Mouse (Mus musculus): ENCODE data around the gene Ccdc177. TPM values are rescaled to one million over a fixed set of nuclear protein-coding genes. Genes with fewer than 3 reads are reported as not detected.

Gene Ccdc177
- total RNA-seq (2021) = not detected
- long read RNA-seq, experiment 1 = 0 reads
- long read RNA-seq, experiment 2 = 0 reads

DNA sequence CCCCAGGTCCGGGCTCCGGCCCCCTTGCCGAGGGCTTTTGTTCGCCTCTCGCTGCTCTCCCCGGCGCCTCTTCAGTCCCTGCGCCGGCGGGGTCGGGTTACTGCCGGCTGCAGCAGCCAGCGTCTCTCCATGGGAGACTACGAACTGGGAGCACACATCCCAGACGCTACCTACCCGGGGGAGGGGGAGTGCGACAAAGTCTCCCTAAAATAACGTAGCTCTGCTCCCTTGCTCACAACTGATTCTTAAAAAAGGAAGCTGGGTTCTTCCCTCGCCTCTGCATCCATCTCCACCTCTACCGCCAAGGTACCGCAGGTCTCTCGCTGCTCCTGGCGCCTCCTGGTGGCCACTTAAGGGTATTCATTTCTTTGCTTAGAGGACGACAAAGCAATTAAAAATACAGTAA is at the start of gene Ccdc177:
Gene Ccdc177 (minus strand): TSS at position 292 of the 406 bp plus-strand sequence.
- DNase-seq = peak; percentile 76
- Histone ChIP-seq H3K4me3 (peak within 1 kb of the TSS; percentile 81), H3K27ac (no peak within 1 kb of the TSS)
- intact Hi-C loops (cut with DNase I) = no loop called here
- peak; percentile 88 for TF ChIP-seq CTCF (IDR thresholded peaks at IDR 0.05)

- Histone ChIP-seq H3K4me3 (no peak overlapping the region), H3K27ac (peak overlapping the region; percentile 76)
- intact Hi-C loops (cut with DNase I) = no loop called here
- DNase-seq = no peak
- TF ChIP-seq CTCF (IDR thresholded peaks at IDR 0.05) = no peak
These were observed 49.5 kb upstream of the Ccdc177 start for GRCm38 (mm10) chr12:80810005-80810404.

- TF ChIP-seq CTCF (IDR thresholded peaks at IDR 0.05) = no peak
- intact Hi-C loops (cut with DNase I) = no loop called here
- Histone ChIP-seq H3K4me3 (no peak overlapping the region), H3K27ac (peak overlapping the region; percentile 31; the same call in 1 of the 2 replicates)
- no peak for DNase-seq
These were observed 47.1 kb upstream of the Ccdc177 start for GRCm38 (mm10) chr12:80807451-80808085.

DNA sequence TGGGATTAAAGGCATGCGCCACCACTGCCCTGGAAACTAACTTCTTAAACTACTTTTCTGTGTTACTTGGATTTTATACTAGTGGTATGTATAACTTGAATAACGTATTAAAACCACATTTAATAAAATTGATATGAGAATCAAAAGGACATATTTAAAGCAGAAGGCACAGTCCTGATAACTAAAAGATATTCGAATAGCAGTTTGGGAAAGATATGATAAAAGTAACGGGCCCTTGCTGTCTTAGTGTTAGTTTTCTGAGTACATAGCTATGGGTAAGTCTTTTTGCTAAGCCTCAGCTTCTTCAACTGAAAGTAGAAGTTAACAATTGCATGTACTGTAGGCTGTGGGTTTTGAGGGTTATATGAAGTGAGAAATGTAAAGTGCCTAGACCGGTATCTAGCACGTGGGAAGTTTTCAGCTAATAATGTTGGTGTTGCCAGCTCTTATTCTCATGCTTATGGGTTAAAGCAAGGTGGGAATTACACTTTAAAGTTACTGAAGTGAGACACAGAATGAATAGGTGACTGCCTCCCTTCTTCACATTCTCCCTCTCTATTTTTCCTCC is 44.5 kb upstream of the Ccdc177 start:
- H3K27ac ChIP-seq = no peak overlapping the region
- DNase-seq = no peak
- no peak for TF ChIP-seq CTCF (IDR thresholded peaks at IDR 0.05)
- intact Hi-C loops (cut with DNase I) = no loop called here
- no peak overlapping the region for H3K4me3 ChIP-seq

DNA sequence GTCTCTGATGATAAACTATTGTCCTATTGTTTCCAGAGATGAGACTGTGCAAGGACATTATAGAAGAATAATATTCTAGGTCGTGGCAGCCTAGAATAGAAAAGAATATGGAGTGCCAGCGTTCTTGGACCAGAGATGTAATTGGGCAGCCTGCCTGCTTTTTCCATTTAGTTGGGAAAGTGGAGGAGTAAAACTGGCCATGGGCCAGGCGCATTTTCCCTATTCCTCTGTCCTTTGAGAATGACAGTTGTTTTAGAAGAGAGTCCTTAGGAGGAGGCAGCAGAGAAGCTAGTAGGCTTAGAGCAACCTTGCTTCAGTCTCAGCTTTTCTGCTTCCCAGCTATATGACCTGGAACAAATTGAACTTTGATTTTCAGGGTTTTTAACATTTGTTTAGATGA is 43.4 kb upstream of the Ccdc177 start:
- no peak overlapping the region for H3K4me3 ChIP-seq
- TF ChIP-seq CTCF (IDR thresholded peaks at IDR 0.05) = no peak
- intact Hi-C loops (cut with DNase I) = no loop called here
- H3K27ac ChIP-seq = peak overlapping the region; percentile 46; the same call in 1 of the 2 replicates
- DNase-seq = peak; percentile 58

GRCm38 (mm10) chr12:80801443-80801842 is 41.0 kb upstream of the Ccdc177 start:
- peak; percentile 21; the same call in 1 of the 2 replicates for TF ChIP-seq CTCF (IDR thresholded peaks at IDR 0.05)
- intact Hi-C loops (cut with DNase I) = no loop called here
- no peak for DNase-seq
- no peak overlapping the region for H3K4me3 ChIP-seq
- H3K27ac ChIP-seq = no peak overlapping the region

DNA sequence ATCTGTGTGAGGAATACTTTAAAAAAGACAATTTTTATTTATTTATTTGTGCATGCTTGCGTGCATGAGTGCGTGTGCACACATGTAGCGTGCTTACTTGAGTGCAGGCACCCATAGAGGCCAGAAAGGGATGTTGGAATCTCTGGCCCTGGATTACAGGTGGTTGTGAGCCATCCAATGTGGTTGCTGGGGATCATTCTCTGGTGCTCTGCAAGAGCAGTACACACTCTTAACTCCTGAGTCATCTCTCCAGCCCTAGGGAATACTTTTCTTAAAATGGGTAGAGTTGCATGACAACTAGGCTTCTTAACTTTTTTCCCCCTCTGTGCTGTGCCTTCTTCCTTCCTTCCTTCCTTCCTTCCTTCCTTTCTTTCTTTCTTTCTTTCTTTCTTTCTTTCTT is 39.7 kb upstream of the Ccdc177 start:
- Histone ChIP-seq H3K27ac (peak overlapping the region; percentile 2; the same call in 1 of the 2 replicates), H3K4me3 (no peak overlapping the region)
- DNase-seq = no peak
- TF ChIP-seq CTCF (IDR thresholded peaks at IDR 0.05) = no peak
- intact Hi-C loops (cut with DNase I) = no loop called here

GRCm38 (mm10) chr12:80798271-80798670 is 37.8 kb upstream of the Ccdc177 start:
- TF ChIP-seq CTCF (IDR thresholded peaks at IDR 0.05) = no peak
- H3K27ac ChIP-seq = peak overlapping the region; percentile 61
- intact Hi-C loops (cut with DNase I) = no loop called here

DNA sequence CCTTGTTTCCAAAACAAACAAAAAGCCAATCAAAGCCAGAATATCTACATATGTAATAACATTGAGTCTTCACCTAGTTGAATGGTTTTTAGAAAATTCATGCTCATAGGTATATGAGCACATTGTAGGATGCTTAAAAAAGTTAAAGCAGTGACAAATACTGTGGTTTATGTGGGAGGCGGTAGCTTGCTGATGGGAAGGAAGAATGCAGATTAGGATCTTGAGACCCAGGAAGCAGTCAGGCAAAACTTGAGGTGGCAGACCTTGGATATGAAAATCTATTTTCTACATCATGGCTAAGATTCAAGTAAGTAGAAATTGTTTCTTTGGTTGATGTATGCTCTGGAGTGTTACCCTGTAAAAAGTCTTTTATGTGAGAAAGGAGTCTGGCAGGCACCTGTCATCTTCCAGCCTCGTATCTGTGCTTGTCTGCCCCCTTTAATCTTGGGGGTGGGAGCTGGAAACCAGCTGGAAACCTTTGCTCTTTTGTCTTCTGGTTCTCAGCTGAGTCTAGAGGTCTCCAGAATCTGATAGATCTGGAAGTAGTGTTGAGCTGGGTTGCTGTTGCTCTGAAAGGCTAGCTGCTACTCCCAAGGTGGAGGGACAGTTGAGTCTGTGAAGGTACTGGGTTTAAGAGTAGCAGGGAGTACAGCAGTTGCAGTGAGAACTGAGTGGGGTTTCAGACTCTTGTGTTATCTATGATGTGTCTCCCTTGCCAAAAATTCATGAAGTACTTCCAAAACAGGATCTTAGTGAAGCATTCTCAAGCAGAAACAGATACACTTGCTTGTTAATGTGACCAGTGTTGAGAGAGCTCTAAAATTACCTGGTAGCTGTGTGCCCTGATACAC is 34.7 kb upstream of the Ccdc177 start:
- intact Hi-C loops (cut with DNase I) = loop anchor here (5.0 kb wide), 3 partner anchors 32 to 82 kb away; no protein-coding TSS in a partner anchor
- no peak for DNase-seq
- no peak for TF ChIP-seq CTCF (IDR thresholded peaks at IDR 0.05)
- Histone ChIP-seq H3K4me3 (peak overlapping the region; percentile 29), H3K27ac (peak overlapping the region; percentile 76)

More at GRCm38 (mm10) chr12:80798271-80798670, 37.8 kb upstream of the Ccdc177 start:
- H3K4me3 ChIP-seq = no peak overlapping the region
- DNase-seq = no peak

DNA sequence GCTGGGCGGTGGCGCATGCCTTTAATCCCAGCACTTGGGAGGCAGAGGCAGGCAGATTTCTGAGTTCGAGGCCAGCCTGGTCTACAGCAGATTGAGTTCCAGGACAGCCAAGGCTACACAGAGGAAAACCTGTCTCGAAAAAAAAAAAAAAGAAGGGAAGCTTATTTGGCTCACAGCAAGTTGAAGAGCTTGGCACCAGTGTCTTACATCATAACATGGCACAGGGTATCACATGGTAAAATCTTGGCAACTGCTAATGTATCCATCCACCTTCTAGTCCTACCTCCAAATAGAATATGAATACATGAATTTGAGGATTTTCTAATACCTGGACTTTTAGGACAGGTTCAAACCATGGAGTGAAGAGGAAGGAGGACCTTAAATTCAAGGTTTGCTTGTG is 34.0 kb upstream of the Ccdc177 start:
- Histone ChIP-seq H3K4me3 (no peak overlapping the region; the same call in 1 of the 2 replicates), H3K27ac (peak overlapping the region; percentile 100)
- DNase-seq = no peak
- TF ChIP-seq CTCF (IDR thresholded peaks at IDR 0.05) = no peak
- intact Hi-C loops (cut with DNase I) = loop anchor here (5.0 kb wide), 3 partner anchors 33 to 83 kb away; no protein-coding TSS in a partner anchor

GRCm38 (mm10) chr12:80793535-80793934 is 33.0 kb upstream of the Ccdc177 start:
- Histone ChIP-seq H3K27ac (peak overlapping the region; percentile 100), H3K4me3 (peak overlapping the region; percentile 35)
- DNase-seq = no peak
- TF ChIP-seq CTCF (IDR thresholded peaks at IDR 0.05) = no peak
- intact Hi-C loops (cut with DNase I) = loop anchor here (5.0 kb wide), 3 partner anchors 34 to 84 kb away; no protein-coding TSS in a partner anchor

GRCm38 (mm10) chr12:80792867-80793266 is 32.4 kb upstream of the Ccdc177 start:
- DNase-seq = peak; percentile 41
- H3K4me3 ChIP-seq = peak overlapping the region; percentile 99
- intact Hi-C loops (cut with DNase I) = loop anchor here (5.0 kb wide), 3 partner anchors 34 to 84 kb away; no protein-coding TSS in a partner anchor
- peak overlapping the region; percentile 100 for H3K27ac ChIP-seq
- no peak for TF ChIP-seq CTCF (IDR thresholded peaks at IDR 0.05)

Measured in gastrocnemius, adult 2 months (tissue).